Mouse (Mus musculus) C2C12 (cell line): ENCODE results near the gene Lgmn. TPM values are rescaled to one million over a fixed set of nuclear protein-coding genes. Genes with fewer than 3 reads are reported as not detected.

Experiments
- H3K27me3 ChIP-seq: one replicate; pipeline ENCODE4 v1.6.1; 2011; ENCODE audit not compliant: control insufficient read depth, insufficient read depth, insufficient read length
- H3K36me3 ChIP-seq: one replicate; pipeline ENCODE4 v1.6.1; 2011; ENCODE audit not compliant: control insufficient read depth, insufficient read depth
- H3K4me3 ChIP-seq: one replicate; pipeline ENCODE4 v1.5.1; 2011; ENCODE audit warnings: mild to moderate bottlenecking, control low read depth; ENCODE audit not compliant: poor library complexity, insufficient read depth, severe bottlenecking
- H3K79me2 ChIP-seq: one replicate; pipeline ENCODE4 v1.6.1; 2011; ENCODE audit not compliant: control insufficient read depth, insufficient read depth
- H3K79me3 ChIP-seq: one replicate; pipeline ENCODE4 v1.6.1; 2011; ENCODE audit warnings: low read depth, control low read depth
- H3ac ChIP-seq: one replicate; pipeline ENCODE3; 2011; ENCODE audit warnings: low read depth; ENCODE audit not compliant: control insufficient read depth, insufficient read length
- CEBPB ChIP-seq: IDR thresholded peaks from one replicate; pipeline ENCODE4 v1.6.1; 2011; ENCODE audit warnings: low read depth, mild to moderate bottlenecking, control low read depth, moderate library complexity
- CTCF ChIP-seq: IDR thresholded peaks from one replicate; pipeline ENCODE4 v1.5.1; 2011; ENCODE audit not compliant: control insufficient read depth, insufficient read depth, insufficient read length
- FOSL1 ChIP-seq: IDR thresholded peaks from one replicate; pipeline ENCODE4 v1.8.0; 2011; ENCODE audit warnings: mild to moderate bottlenecking, low read length; ENCODE audit not compliant: poor library complexity, insufficient read depth, severe bottlenecking
- MAX ChIP-seq: IDR thresholded peaks from one replicate; pipeline ENCODE4 v1.6.1; 2011; ENCODE audit warnings: mild to moderate bottlenecking, control low read depth
- MYOD1 ChIP-seq: IDR thresholded peaks from one replicate; pipeline ENCODE4 v1.6.1; 2011; ENCODE audit warnings: low read depth; ENCODE audit not compliant: control insufficient read depth, insufficient read length
- MYOG ChIP-seq: IDR thresholded peaks from one replicate; pipeline ENCODE4 v1.6.1; 2011; ENCODE audit not compliant: control insufficient read depth, insufficient read length; ENCODE audit errors: extremely low read depth
- USF1 ChIP-seq: IDR thresholded peaks from one replicate; pipeline ENCODE4 v1.6.1; 2011; ENCODE audit warnings: low read depth, mild to moderate bottlenecking, control low read depth, moderate library complexity
- polyA plus RNA-seq: library from polyadenylated mRNA; unstranded; fragments of >200 nt; fragmentation: generic; extraction: Trizol; gene quantifications from one replicate; pipeline ENCODE4 v1.2.1, GENCODE M21; 2012; ENCODE audit warnings: missing spikeins

Gene Lgmn
- polyA plus RNA-seq, 1 experiment = 56.9 TPM

DNA sequence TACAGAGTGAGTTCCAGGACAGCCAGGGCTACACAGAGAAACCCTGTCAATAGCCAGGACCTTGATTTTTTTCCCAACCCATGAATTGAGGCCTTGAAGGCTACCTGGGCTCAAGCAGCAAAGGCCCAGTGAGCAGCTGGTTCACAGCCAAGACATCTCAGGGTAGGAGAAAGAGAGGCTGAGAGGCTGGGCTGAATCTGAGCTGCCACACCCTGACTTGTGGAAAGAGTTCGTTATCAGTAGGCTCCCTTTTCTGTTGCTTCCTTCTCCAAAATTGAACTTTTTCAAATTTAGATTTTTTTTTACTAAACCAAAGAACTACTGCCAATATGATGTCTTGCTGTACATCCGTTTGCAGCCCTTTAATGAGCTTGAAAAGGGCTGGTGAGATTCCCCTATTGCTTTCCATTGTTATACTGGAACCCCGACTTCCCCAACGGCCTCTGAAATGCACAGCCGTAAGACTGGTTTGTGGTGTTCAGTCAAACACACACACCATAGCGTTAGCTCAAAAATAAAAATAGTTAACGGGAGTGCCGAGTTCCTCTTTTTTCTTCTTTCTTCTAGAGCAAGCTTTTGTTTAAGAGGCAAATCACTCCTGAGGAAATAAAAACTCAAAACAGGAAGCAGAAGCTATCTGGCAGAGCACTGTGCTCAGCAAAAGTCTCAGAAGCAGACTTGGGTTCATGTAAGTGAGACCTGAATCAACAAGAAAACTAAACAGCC lies 11.7 kb upstream of the Lgmn start:
- H3K36me3 ChIP-seq = no peaks in the 10 kb centered on the region
- H3K27me3 ChIP-seq = no peaks in the 10 kb centered on the region
- no peaks in the 10 kb centered on the region for H3K79me2 ChIP-seq
- no peak overlapping the region for H3K4me3 ChIP-seq
- no peaks in the 10 kb centered on the region for H3K79me3 ChIP-seq
- no peak overlapping the region for H3ac ChIP-seq
- TF ChIP-seq MAX = no peak
- TF ChIP-seq CTCF = no peak
- no peak for TF ChIP-seq MYOG
- TF ChIP-seq MYOD1 = no peak
- TF ChIP-seq FOSL1 = no peak
- no peak for TF ChIP-seq CEBPB
- TF ChIP-seq USF1 = no peak

- H3K79me3 ChIP-seq = no peaks in the 10 kb centered on the region
- H3K4me3 ChIP-seq = no peak overlapping the region
- no peaks in the 10 kb centered on the region for H3K79me2 ChIP-seq
- TF ChIP-seq MYOG (no peak), CEBPB (no peak), FOSL1 (no peak), MYOD1 (no peak), USF1 (no peak)
- H3ac ChIP-seq = no peak overlapping the region
- H3K36me3 ChIP-seq = no peaks in the 10 kb centered on the region
- no peaks in the 10 kb centered on the region for H3K27me3 ChIP-seq
Measured at GRCm38 (mm10) chr12:102450437-102450836, 10.8 kb upstream of the Lgmn start.

- Histone ChIP-seq H3K27me3 (no peaks in the 10 kb centered on the region), H3K79me3 (no peaks in the 10 kb centered on the region), H3K36me3 (no peaks in the 10 kb centered on the region), H3K4me3 (no peak overlapping the region), H3K79me2 (no peaks in the 10 kb centered on the region), H3ac (no peak overlapping the region)
- no peak for TF ChIP-seq CEBPB
- no peak for TF ChIP-seq MYOG
- no peak for TF ChIP-seq MYOD1
- no peak for TF ChIP-seq CTCF
- no peak for TF ChIP-seq FOSL1
- TF ChIP-seq MAX = no peak
- no peak for TF ChIP-seq USF1
Measured at GRCm38 (mm10) chr12:102445436-102445835, 5.8 kb upstream of the Lgmn start.

- Histone ChIP-seq H3K4me3 (no peak overlapping the region), H3ac (no peak overlapping the region), H3K27me3 (no peaks in the 10 kb centered on the region), H3K36me3 (no peaks in the 10 kb centered on the region), H3K79me3 (no peaks in the 10 kb centered on the region), H3K79me2 (peaks cover 5% of the 10 kb centered on the region)
- TF ChIP-seq MAX (no peak), MYOG (no peak), FOSL1 (no peak), CEBPB (no peak), MYOD1 (no peak)
Measured at GRCm38 (mm10) chr12:102443676-102444075, 4.1 kb upstream of the Lgmn start.

DNA sequence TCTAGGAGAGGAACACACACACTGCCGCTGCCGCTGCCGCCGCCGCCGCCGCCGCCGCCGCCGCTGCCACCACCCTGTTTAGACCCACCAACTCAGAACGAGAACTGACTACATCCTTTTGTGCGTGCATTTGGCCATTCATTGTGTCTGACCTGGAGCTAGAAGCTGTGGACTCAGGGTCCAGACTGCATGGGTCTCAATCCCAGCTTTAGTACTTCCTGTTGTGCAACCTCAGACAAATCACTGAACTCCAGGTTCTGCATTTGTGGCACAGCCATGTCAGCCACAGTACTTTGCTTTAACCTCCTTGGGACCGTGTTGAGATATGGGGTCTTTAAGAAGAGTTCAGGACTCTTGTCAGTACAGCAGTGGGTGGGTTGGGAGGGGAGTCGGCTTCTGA lies 3.0 kb upstream of the Lgmn start:
- Histone ChIP-seq H3ac (no peak overlapping the region), H3K79me2 (peaks cover 16% of the 10 kb centered on the region), H3K27me3 (no peaks in the 10 kb centered on the region), H3K79me3 (no peaks in the 10 kb centered on the region), H3K36me3 (no peaks in the 10 kb centered on the region), H3K4me3 (no peak overlapping the region)
- no peak for TF ChIP-seq FOSL1
- no peak for TF ChIP-seq USF1
- TF ChIP-seq CTCF = no peak
- no peak for TF ChIP-seq MYOD1
- TF ChIP-seq MYOG = no peak
- TF ChIP-seq MAX = no peak
- TF ChIP-seq CEBPB = no peak

DNA sequence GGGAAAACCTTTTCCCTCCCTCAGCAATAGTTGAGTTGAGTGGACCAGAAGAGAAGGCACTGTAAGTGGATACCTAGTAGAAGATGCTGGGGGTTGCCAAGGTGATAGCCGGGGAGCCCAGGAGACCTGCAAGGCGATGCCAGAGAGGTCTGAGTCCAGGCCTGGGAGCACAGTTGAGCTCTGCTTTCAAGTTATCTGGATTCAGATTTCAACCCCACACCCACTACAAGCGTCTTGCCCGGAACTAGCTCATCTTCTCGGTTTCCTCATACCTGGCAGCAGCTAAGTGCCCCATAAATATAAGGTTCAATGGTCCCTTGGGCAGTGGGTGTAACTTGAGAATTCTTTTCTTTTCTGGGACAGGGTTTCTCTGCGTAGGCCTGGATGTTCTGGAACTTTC lies 1.5 kb upstream of the Lgmn start:
- Histone ChIP-seq H3ac (no peak overlapping the region), H3K79me3 (no peaks in the 10 kb centered on the region), H3K36me3 (no peaks in the 10 kb centered on the region), H3K79me2 (peaks cover 30% of the 10 kb centered on the region), H3K27me3 (no peaks in the 10 kb centered on the region), H3K4me3 (no peak overlapping the region)
- TF ChIP-seq CEBPB (no peak), FOSL1 (no peak), MYOD1 (no peak), MAX (no peak), MYOG (no peak)
